Mouse (Mus musculus) spleen, postnatal 14 days (tissue): ENCODE results near the gene G430095P16Rik.

Experiments used
- DNase-seq, 2 experiments: peaks; one replicate each; pipeline ENCODE4 v3.0.0; 2021 to 2022; ENCODE audit warnings: low spot score in 2 of 2

The G430095P16Rik gene

GRCm38 (mm10) chr8:84722530-84722849, 317 bp upstream of the G430095P16Rik start:
- no peak for DNase-seq

- DNase-seq, result no peak
Measured at GRCm38 (mm10) chr8:84723571-84723900, 729 bp downstream of the G430095P16Rik start.

GRCm38 (mm10) chr8:84724683-84725082, 1.9 kb downstream of the G430095P16Rik start:
- DNase-seq, result no peak

- DNase-seq, result no peak
Measured at GRCm38 (mm10) chr8:84725246-84725940, 2.6 kb downstream of the G430095P16Rik start.

- DNase-seq, result no peak
Measured at GRCm38 (mm10) chr8:84725941-84726259, 3.1 kb downstream of the G430095P16Rik start.

- no peak for DNase-seq
Measured at GRCm38 (mm10) chr8:84728474-84728873, 5.7 kb downstream of the G430095P16Rik start.

GRCm38 (mm10) chr8:84729921-84730362, 7.1 kb downstream of the G430095P16Rik start:
- no peak for DNase-seq

GRCm38 (mm10) chr8:84730541-84731370, 7.9 kb downstream of the G430095P16Rik start:
- DNase-seq, result peak; percentile 66 to 67

- no peak for DNase-seq
Measured at GRCm38 (mm10) chr8:84731371-84732177, 8.8 kb downstream of the G430095P16Rik start.

- DNase-seq, result no peak
Measured at GRCm38 (mm10) chr8:84732545-84732944, 9.7 kb downstream of the G430095P16Rik start.

- DNase-seq, result no peak
Measured at GRCm38 (mm10) chr8:84732996-84733395, 10.2 kb downstream of the G430095P16Rik start.

- DNase-seq, result no peak
Measured at GRCm38 (mm10) chr8:84733959-84734358, 11.2 kb downstream of the G430095P16Rik start.

- DNase-seq, result no peak
Measured at GRCm38 (mm10) chr8:84734680-84735079, 11.9 kb downstream of the G430095P16Rik start.

GRCm38 (mm10) chr8:84735597-84735996, 12.8 kb downstream of the G430095P16Rik start:
- no peak for DNase-seq

- no peak for DNase-seq
Measured at GRCm38 (mm10) chr8:84736521-84736920, 13.7 kb downstream of the G430095P16Rik start.

GRCm38 (mm10) chr8:84737608-84738007, 14.8 kb downstream of the G430095P16Rik start:
- DNase-seq, result peak; percentile 67 to 80

GRCm38 (mm10) chr8:84738266-84738665, 15.5 kb downstream of the G430095P16Rik start:
- no peak for DNase-seq

- DNase-seq, result no peak
Measured at GRCm38 (mm10) chr8:84738715-84739400, 16.1 kb downstream of the G430095P16Rik start.

- DNase-seq, result no peak
Measured at GRCm38 (mm10) chr8:84739401-84739742, 16.6 kb downstream of the G430095P16Rik start.

- DNase-seq, result no peak
Measured at GRCm38 (mm10) chr8:84740895-84741843, 18.4 kb downstream of the G430095P16Rik start.
